Mouse (Mus musculus) lung, postnatal 0 days (tissue): ENCODE results near the gene Prss43.

ENCODE experiments used
- CTCF ChIP-seq: IDR thresholded peaks from 2 replicates; pipeline ENCODE4 v1.5.1; 2016; ENCODE audit warnings: antibody characterized with exemption, mild to moderate bottlenecking
- EP300 ChIP-seq: IDR thresholded peaks from 2 replicates; pipeline ENCODE4 v1.6.1; 2016; ENCODE audit warnings: antibody characterized with exemption, mild to moderate bottlenecking, control low read depth

DNA sequence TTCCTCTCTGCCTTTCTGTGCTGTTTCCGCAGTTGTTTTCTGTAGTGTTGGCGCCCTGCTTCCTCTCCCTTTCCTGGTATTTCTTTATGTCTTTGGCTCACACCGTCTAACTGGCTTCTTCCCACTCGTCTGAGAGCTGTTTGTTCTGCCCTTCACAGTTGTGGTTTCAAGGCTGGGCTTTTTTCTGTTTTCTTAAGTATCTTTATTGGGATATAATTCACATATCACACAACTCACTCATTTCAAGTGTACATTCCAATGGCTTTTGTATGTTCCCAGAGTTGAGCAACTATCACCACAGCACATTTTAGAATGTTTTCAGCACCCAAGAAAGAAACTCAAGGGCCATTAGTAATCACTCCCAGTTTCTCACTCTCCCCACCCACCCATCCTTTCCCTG lies 36.0 kb upstream of the Prss43 start:
- TF ChIP-seq CTCF (no peak), EP300 (peak; percentile 70)
